Mouse (Mus musculus) kidney, adult 2 months (tissue): ENCODE results near the gene Mast4.

ENCODE experiments used
- CTCF ChIP-seq: fragments of 200-500 bp; conservative IDR thresholded peaks from 2 replicates; pipeline ENCODE4 v1.5.1; 2011; ENCODE audit warnings: low read depth, mild to moderate bottlenecking, control low read depth, low read length, moderate library complexity, mixed read lengths; ENCODE audit not compliant: insufficient read depth, insufficient read length
- POLR2A ChIP-seq: fragments of 200-500 bp; IDR thresholded peaks from one replicate; pipeline ENCODE4 v1.6.1; 2011; ENCODE audit warnings: low read depth, low read length, control low read depth

DNA sequence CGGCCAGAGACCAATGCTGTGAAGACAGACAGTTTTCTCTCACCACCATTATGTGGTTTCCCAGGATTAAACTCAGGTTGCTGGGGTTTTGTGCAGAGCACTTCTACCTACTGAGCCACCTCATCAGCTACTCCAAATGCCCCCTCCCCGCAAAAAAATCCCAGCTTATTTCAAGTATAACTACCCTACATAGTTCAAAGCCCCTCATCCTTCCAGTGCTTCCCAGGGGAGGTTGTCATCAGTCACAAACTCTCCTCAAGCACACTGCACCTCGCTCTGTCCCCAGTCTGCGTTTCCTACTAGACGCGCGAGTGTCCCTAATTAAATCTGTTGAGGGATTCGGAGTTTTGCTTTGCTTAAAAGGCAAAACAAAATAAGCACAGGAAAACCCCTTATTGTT is 446.1 kb downstream of the Mast4 start:
- TF ChIP-seq POLR2A (no peak), CTCF (no peak)
